Mouse (Mus musculus) C2C12 (cell line): ENCODE measurements around the gene Mmd. TPM values are rescaled to one million over a fixed set of nuclear protein-coding genes. Genes with fewer than 3 reads are reported as not detected.
"Not testable (repeated sequence)": the region's sequence is repeated elsewhere in the genome, so short reads cannot be mapped to it uniquely, and the experiment has no call there.

Experiments
- H3K27me3 ChIP-seq: one replicate; pipeline ENCODE4 v1.6.1; 2011; ENCODE audit not compliant: control insufficient read depth, insufficient read depth, insufficient read length
- H3K36me3 ChIP-seq: one replicate; pipeline ENCODE4 v1.6.1; 2011; ENCODE audit not compliant: control insufficient read depth, insufficient read depth
- H3K4me3 ChIP-seq: one replicate; pipeline ENCODE4 v1.5.1; 2011; ENCODE audit warnings: mild to moderate bottlenecking, control low read depth; ENCODE audit not compliant: poor library complexity, insufficient read depth, severe bottlenecking
- H3K79me2 ChIP-seq: one replicate; pipeline ENCODE4 v1.6.1; 2011; ENCODE audit not compliant: control insufficient read depth, insufficient read depth
- H3K79me3 ChIP-seq: one replicate; pipeline ENCODE4 v1.6.1; 2011; ENCODE audit warnings: low read depth, control low read depth
- H3ac ChIP-seq: one replicate; pipeline ENCODE3; 2011; ENCODE audit warnings: low read depth; ENCODE audit not compliant: control insufficient read depth, insufficient read length
- CEBPB ChIP-seq: IDR thresholded peaks from one replicate; pipeline ENCODE4 v1.6.1; 2011; ENCODE audit warnings: low read depth, mild to moderate bottlenecking, control low read depth, moderate library complexity
- CTCF ChIP-seq: IDR thresholded peaks from one replicate; pipeline ENCODE4 v1.5.1; 2011; ENCODE audit not compliant: control insufficient read depth, insufficient read depth, insufficient read length
- FOSL1 ChIP-seq: IDR thresholded peaks from one replicate; pipeline ENCODE4 v1.8.0; 2011; ENCODE audit warnings: mild to moderate bottlenecking, low read length; ENCODE audit not compliant: poor library complexity, insufficient read depth, severe bottlenecking
- MAX ChIP-seq: IDR thresholded peaks from one replicate; pipeline ENCODE4 v1.6.1; 2011; ENCODE audit warnings: mild to moderate bottlenecking, control low read depth
- MYOD1 ChIP-seq: IDR thresholded peaks from one replicate; pipeline ENCODE4 v1.6.1; 2011; ENCODE audit warnings: low read depth; ENCODE audit not compliant: control insufficient read depth, insufficient read length
- MYOG ChIP-seq: IDR thresholded peaks from one replicate; pipeline ENCODE4 v1.6.1; 2011; ENCODE audit not compliant: control insufficient read depth, insufficient read length; ENCODE audit errors: extremely low read depth
- USF1 ChIP-seq: IDR thresholded peaks from one replicate; pipeline ENCODE4 v1.6.1; 2011; ENCODE audit warnings: low read depth, mild to moderate bottlenecking, control low read depth, moderate library complexity
- polyA plus RNA-seq: library from polyadenylated mRNA; unstranded; fragments of >200 nt; fragmentation: generic; extraction: Trizol; gene quantifications from one replicate; pipeline ENCODE4 v1.2.1, GENCODE M21; 2012; ENCODE audit warnings: missing spikeins

Mmd gene
- polyA plus RNA-seq, 1 experiment = 257 TPM

DNA sequence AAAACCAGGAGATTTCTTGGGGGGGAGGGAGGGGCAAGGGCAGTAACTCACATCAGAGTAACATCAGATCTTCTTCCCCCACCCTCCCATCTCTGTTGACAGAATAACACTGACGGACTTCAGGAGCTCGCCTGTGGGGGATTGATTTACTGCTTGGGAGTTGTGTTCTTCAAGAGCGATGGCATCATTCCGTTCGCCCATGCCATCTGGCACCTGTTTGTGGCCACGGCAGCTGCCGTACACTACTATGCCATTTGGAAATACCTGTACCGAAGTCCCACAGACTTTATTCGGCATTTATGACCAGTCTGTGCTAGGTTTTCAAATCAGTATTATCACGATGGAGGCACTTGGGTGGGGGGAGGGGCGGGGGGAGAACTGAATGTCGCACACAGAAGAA is 27.3 kb downstream of the Mmd start:
- Histone ChIP-seq H3K79me3 (no peaks in the 10 kb centered on the region), H3K36me3 (peaks cover 68% of the 10 kb centered on the region), H3K79me2 (no peaks in the 10 kb centered on the region), H3K4me3 (no peak overlapping the region), H3K27me3 (no peaks in the 10 kb centered on the region), H3ac (no peak overlapping the region)
- TF ChIP-seq CTCF = no peak
- TF ChIP-seq USF1 = no peak
- TF ChIP-seq CEBPB = no peak
- TF ChIP-seq FOSL1 = no peak
- TF ChIP-seq MYOG = no peak
- no peak for TF ChIP-seq MYOD1
- no peak for TF ChIP-seq MAX

DNA sequence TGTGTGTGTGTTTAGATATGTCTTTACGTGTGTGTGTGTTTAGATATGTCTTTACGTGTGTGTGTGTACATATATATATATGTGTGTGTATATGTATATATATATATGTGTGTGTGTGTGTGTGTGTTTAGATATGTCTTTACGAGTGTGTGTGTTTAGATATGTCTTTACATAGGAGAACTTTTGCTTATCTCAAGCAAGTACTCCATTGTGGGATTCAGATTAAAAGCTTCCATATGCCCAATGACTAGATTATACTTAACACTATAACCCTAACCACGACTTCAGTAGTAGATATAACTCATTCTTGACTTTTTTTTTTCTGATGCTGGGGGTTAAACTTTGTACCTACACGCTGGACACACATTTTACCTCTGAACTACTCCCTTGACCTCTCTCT is 30.8 kb downstream of the Mmd start:
- no peaks in the 10 kb centered on the region for H3K79me3 ChIP-seq
- no peaks in the 10 kb centered on the region for H3K27me3 ChIP-seq
- TF ChIP-seq MAX = no peak
- no peak for TF ChIP-seq MYOD1
- no peak for TF ChIP-seq CTCF
- TF ChIP-seq USF1 = no peak
- no peak for TF ChIP-seq MYOG
- no peak for TF ChIP-seq FOSL1
- TF ChIP-seq CEBPB = no peak
- no peak overlapping the region for H3K4me3 ChIP-seq
- H3K79me2 ChIP-seq = no peaks in the 10 kb centered on the region
- H3K36me3 ChIP-seq = peaks cover 33% of the 10 kb centered on the region
- H3ac ChIP-seq = no peak overlapping the region

DNA sequence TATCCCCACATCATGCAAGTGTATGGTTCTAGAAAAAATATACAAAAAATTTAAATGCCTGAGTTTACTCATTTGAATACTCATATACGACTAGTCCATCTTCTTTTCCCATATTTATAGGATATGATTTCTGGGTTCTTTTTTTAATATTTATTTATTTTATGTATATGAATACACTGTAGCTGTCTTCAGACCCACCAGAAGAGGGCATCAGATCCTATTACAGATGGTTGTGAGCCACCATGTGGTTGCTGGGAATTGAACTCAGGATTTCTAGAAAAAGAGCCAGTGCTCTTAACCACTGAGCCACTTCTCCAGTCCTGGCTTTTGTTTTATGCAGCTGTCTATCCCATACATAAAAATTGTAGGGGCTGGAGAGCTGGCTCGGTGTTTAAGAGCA is 32.7 kb downstream of the Mmd start:
- not testable (repeated sequence) for H3ac ChIP-seq, H3K4me3 ChIP-seq
- H3K36me3 ChIP-seq = peaks cover 18% of the 10 kb centered on the region

DNA sequence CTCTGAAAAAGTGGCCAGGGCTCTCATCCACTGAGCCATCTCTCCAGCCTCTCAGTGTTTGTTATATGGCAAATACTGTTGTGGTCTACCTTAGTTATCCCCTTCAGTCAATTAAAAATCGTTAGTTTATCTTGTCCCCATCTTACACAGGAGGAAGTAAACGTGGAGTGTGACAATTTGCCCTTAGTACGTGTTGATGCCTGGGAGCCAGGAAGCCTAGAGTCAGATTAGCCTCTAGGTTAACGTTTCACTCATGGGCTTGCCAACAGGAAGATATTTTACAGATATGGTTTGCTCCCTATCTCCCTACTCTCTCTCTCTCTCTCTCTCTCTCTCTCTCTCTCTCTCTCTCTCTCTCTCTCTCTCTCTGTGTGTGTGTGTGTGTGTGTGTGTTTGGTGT is 33.9 kb downstream of the Mmd start:
- H3K79me3 ChIP-seq = no peaks in the 10 kb centered on the region
- H3K36me3 ChIP-seq = peaks cover 6% of the 10 kb centered on the region
- TF ChIP-seq MYOD1 (no peak), CTCF (no peak), MAX (no peak), MYOG (no peak), FOSL1 (no peak), CEBPB (no peak), USF1 (no peak)
- no peaks in the 10 kb centered on the region for H3K27me3 ChIP-seq
- no peak overlapping the region for H3ac ChIP-seq
- H3K79me2 ChIP-seq = no peaks in the 10 kb centered on the region
- no peak overlapping the region for H3K4me3 ChIP-seq

More for the DNA sequence above, 32.7 kb downstream of the Mmd start:
- H3K79me3 ChIP-seq, H3K79me2 ChIP-seq, H3K27me3 ChIP-seq: not testable (repeated sequence)

DNA sequence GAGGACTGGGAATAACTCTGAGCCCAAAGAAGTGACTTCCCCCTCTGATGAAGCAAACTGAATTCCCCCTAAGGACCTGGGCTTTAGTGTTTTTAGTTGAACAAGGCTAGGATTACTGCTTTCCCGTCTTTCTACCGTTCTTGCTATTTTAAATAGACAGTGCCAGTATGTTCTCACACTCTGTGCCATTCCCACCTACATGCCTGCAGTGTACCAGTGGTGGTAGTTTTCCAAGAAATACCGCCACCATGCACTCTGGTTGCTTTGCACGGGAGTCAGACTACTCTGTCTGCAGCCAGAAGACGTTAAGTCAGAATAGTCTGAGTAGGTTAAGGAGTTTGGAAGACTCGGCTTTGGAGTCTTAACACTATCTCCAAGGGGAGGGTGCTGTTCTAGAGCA is 34.3 kb downstream of the Mmd start:
- no peak for TF ChIP-seq CEBPB
- TF ChIP-seq CTCF = no peak
- no peak for TF ChIP-seq USF1
- TF ChIP-seq MAX = no peak
- TF ChIP-seq MYOD1 = no peak
- TF ChIP-seq FOSL1 = no peak
- no peak for TF ChIP-seq MYOG
- peaks cover 1% of the 10 kb centered on the region for H3K36me3 ChIP-seq
- no peaks in the 10 kb centered on the region for H3K79me2 ChIP-seq
- no peaks in the 10 kb centered on the region for H3K79me3 ChIP-seq
- no peaks in the 10 kb centered on the region for H3K27me3 ChIP-seq
- H3K4me3 ChIP-seq = no peak overlapping the region
- no peak overlapping the region for H3ac ChIP-seq

DNA sequence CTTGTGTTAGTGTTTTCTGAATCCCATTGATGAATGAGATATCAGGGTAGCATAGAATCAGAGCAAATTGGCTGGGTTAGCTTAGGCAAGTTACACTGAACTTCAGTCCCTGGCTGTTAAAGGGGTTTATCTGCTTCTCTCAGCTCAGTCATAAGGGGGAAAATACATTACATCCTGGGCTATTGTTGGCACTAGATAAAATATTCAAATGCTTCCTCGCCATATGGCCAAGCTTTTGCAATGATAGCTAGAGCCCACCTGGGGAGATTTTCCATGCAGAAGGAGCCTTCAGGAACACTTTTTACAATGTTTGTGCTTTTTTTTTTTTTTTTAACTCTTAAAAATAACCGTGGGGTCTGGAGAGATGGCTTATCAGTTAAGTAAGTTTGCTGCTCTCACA is 34.8 kb downstream of the Mmd start:
- H3K36me3 ChIP-seq = no peaks in the 10 kb centered on the region
- no peaks in the 10 kb centered on the region for H3K27me3 ChIP-seq
- no peaks in the 10 kb centered on the region for H3K79me2 ChIP-seq
- H3ac ChIP-seq = no peak overlapping the region
- TF ChIP-seq MAX = no peak
- no peak for TF ChIP-seq CTCF
- no peak for TF ChIP-seq FOSL1
- no peak overlapping the region for H3K4me3 ChIP-seq
- H3K79me3 ChIP-seq = no peaks in the 10 kb centered on the region
